Mouse (Mus musculus) T-helper 1 cell (primary cell): Measurements from ENCODE around the gene Erc1.

Experiments
- in situ Hi-C: fragments of 300-600 bp; cut with MboI, MseI; formaldehyde crosslinking; loops from one replicate; pipeline ENCODE4 v1.15.1; 2025; ENCODE audit warnings: high pct_unique_total_duplicates

Erc1 gene

DNA sequence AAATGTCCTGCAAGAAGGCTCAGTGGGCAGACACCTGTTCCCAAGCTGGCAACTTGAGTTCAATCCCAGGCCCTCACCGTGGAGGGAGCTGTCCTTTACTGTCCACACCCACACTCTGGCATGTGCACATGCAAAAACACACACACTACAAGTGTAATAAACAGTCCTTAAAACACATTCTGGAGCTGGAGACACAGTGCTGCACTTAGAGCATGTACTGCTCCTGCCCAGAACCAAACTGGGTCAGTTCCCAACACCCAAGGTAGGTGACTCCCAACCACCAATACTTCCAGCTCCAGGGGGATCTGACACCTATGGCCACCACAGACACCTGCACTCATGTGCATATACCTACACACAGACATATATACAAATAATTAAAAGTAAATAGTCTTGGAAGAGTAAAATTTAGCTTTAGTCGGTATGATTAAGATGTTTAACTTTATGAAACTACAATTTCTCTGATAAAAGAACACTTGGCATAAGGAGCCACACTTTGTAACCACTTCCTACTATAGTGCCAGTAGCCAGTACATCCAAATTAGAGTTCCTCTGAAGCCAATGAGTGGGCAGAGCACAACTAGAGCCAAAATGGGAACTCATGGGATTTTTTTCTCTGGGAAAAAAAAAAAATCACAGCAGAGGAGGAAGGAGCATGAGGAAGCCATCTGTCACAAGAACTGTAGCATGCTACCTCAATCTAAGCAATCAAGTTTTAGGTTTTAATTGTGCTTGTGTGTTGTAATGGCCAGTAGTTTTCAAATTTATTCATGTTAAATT lies 39.1 kb downstream of the Erc1 start:
- in situ Hi-C loops = no loop called here

- in situ Hi-C loops = no loop called here
Measured at GRCm38 (mm10) chr6:119803239-119803638, 44.7 kb downstream of the Erc1 start.

GRCm38 (mm10) chr6:119796911-119797486 lies 51.0 kb downstream of the Erc1 start:
- in situ Hi-C loops = loop anchor here (10.0 kb wide), 1 partner anchor 398 kb away; no protein-coding TSS in a partner anchor

GRCm38 (mm10) chr6:119796291-119796690 lies 51.7 kb downstream of the Erc1 start:
- in situ Hi-C loops = loop anchor here (10.0 kb wide), 1 partner anchor 399 kb away; no protein-coding TSS in a partner anchor

GRCm38 (mm10) chr6:119792562-119792961 lies 55.4 kb downstream of the Erc1 start:
- in situ Hi-C loops = loop anchor here (5.0 to 10.0 kb wide), 2 partner anchors 125 to 402 kb away; no protein-coding TSS in a partner anchor

GRCm38 (mm10) chr6:119782416-119782815 lies 65.6 kb downstream of the Erc1 start:
- in situ Hi-C loops = no loop called here

GRCm38 (mm10) chr6:119781109-119781508 lies 66.9 kb downstream of the Erc1 start:
- in situ Hi-C loops = no loop called here

GRCm38 (mm10) chr6:119768778-119769177 lies 79.2 kb downstream of the Erc1 start:
- in situ Hi-C loops = no loop called here

GRCm38 (mm10) chr6:119764355-119764754 lies 83.6 kb downstream of the Erc1 start:
- in situ Hi-C loops = no loop called here

DNA sequence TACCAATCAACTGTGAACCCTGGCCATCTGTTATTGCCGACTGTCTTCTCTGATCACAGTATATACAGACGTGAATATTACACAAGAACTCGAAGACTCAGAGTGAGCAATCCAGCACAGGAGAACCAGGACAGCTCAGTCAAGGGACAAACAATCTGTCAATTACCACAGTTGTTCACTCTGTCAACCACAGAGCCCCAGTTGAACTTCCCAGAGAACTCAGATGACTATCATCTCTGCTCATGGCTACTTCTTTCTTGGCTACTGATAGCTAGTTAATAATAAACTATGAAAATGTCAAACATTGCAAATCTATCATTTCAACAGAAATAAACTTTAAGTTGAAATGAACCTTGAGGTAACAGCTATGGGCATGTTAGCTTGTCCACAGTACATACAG lies 88.1 kb downstream of the Erc1 start:
- in situ Hi-C loops = no loop called here

DNA sequence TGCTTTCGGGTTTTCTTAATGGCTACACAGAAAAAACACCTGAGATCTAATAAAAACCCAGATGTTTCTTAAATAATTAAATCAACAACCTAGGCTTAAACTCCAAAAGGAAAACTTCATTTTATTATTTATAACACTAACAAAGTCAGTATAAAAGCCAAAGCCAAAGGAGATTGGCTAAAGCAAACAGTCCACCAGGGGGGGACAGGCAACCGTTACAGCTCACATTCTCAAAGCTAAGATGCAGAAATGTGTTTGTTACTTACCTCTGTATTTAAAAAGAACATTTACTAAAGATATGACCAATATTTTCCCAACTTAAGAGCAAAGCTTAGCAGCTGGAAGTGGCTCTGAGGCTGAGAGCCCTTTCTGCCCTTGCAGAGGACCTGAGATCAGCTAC lies 89.5 kb downstream of the Erc1 start:
- in situ Hi-C loops = no loop called here

GRCm38 (mm10) chr6:119757796-119758195 lies 90.2 kb downstream of the Erc1 start:
- in situ Hi-C loops = no loop called here

GRCm38 (mm10) chr6:119755866-119756265 lies 92.1 kb downstream of the Erc1 start:
- in situ Hi-C loops = no loop called here

GRCm38 (mm10) chr6:119749093-119749635 lies 98.8 kb downstream of the Erc1 start:
- in situ Hi-C loops = no loop called here

DNA sequence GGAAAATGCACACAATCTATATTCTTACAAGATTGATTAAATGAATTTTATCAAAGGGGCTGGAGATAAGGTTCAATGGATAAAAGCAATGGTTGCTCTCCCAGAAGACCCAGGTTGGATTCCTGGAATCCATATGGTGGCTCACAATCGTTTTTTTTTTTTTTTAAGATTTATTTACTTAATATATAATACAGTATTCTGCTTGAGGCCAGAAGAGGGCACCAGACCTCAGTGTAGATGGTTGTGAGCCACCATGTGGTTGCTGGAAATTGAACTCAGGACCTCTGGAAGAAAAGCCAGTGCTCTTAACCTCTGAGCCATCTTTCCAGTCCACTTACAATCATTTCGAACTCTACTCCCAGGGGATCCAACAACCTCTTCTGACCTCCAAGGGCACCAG lies 106.1 kb downstream of the Erc1 start:
- in situ Hi-C loops = no loop called here

GRCm38 (mm10) chr6:119740541-119740940 lies 107.4 kb downstream of the Erc1 start:
- in situ Hi-C loops = no loop called here

- in situ Hi-C loops = no loop called here
Measured at GRCm38 (mm10) chr6:119738638-119739375, 109.2 kb downstream of the Erc1 start.

GRCm38 (mm10) chr6:119737716-119738115 lies 110.3 kb downstream of the Erc1 start:
- in situ Hi-C loops = no loop called here

DNA sequence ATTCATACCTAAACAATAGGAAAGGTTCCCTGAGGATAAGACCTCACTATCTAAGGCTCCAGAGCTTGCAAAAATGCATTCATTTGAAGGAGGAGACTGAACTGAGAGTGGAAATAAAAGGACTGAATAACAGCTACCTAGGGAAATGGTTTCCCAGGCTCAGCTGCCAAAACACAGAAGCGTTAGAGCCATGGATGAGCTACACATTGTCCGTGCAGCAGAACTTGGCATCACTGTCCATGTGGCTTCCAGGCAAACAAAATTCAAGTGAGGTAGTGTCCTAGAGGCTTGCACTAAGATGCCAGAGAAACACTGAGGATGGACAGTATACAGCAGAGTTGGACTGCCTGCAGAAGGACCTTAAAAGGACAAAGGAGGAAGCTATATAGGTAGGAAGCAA lies 112.0 kb downstream of the Erc1 start:
- in situ Hi-C loops = no loop called here

- in situ Hi-C loops = no loop called here
Measured at GRCm38 (mm10) chr6:119731155-119731554, 116.8 kb downstream of the Erc1 start.

- in situ Hi-C loops = no loop called here
Measured at GRCm38 (mm10) chr6:119715234-119715633, 132.7 kb downstream of the Erc1 start.

- in situ Hi-C loops = no loop called here
Measured at GRCm38 (mm10) chr6:119713961-119714360, 134.0 kb downstream of the Erc1 start.
